Mouse (Mus musculus): ENCODE data around the gene Ssu2. TPM values are rescaled to one million over a fixed set of nuclear protein-coding genes. Genes with fewer than 3 reads are reported as not detected.

Ssu2 gene
- 0.20 TPM in 1 of 2 replicates, not detected in the other for polyA plus RNA-seq (2014; fragmentation: Nextera tagmentation; extraction: Ambion mirVana)

GRCm38 (mm10) chr6:112387947-112388346 is at the start of gene Ssu2:
Gene Ssu2, minus strand, starts transcription at chr6:112388023.
- Histone ChIP-seq H3K4me3 (replicated peaks; ENCODE audit: low read length) (no peak within 1 kb of the TSS), H3K9me3 (ENCODE audit: control insufficient read depth, low read length) (no peaks in the 10 kb centered on the region), H3K27ac (no peak within 1 kb of the TSS), H3K27me3 (ENCODE audit: control insufficient read depth, insufficient read depth, low read length) (no peaks in the 10 kb centered on the region), H3K4me1 (replicated peaks; ENCODE audit: control insufficient read depth, insufficient read depth, low read length) (no peaks in the 10 kb centered on the region), H3K4me2 (replicated peaks) (no peak within 1 kb of the TSS), H3K9ac (no peak within 1 kb of the TSS), H3K36me3 (replicated peaks; ENCODE audit: control insufficient read depth, insufficient read depth) (no peaks in the 10 kb centered on the region)
- DNase-seq (ENCODE audit: low spot score) (no peak), ATAC-seq (ENCODE audit: low FRiP score) (no peak)
- WGBS: 77% methylated on average over 9 of the region's 9 CpGs

- Histone ChIP-seq H3K4me3 (replicated peaks; ENCODE audit: low read length) (no peak overlapping the region), H3K4me1 (replicated peaks; ENCODE audit: control insufficient read depth, insufficient read depth, low read length) (no peaks in the 10 kb centered on the region), H3K9me3 (ENCODE audit: control insufficient read depth, low read length) (no peaks in the 10 kb centered on the region; the same call in 1 of the 2 replicates), H3K27ac (no peak overlapping the region), H3K4me2 (replicated peaks) (no peak overlapping the region), H3K36me3 (replicated peaks; ENCODE audit: control insufficient read depth, insufficient read depth) (no peaks in the 10 kb centered on the region), H3K27me3 (ENCODE audit: control insufficient read depth, insufficient read depth, low read length) (no peaks in the 10 kb centered on the region), H3K9ac (no peak overlapping the region)
- DNase-seq (ENCODE audit: low spot score): peak; percentile 21
- 76% methylated on average over 6 of the region's 6 CpGs for WGBS
- ATAC-seq (ENCODE audit: low FRiP score): no peak
Observed at GRCm38 (mm10) chr6:112426018-112426732, 38.4 kb upstream of the Ssu2 start.

- peak; percentile 14 for DNase-seq (ENCODE audit: low spot score)
- no peak overlapping the region for H3K4me3 ChIP-seq (replicated peaks; ENCODE audit: low read length)
- no peak for ATAC-seq (ENCODE audit: low FRiP score)
- no peaks in the 10 kb centered on the region for H3K27me3 ChIP-seq (ENCODE audit: control insufficient read depth, insufficient read depth, low read length)
- no peaks in the 10 kb centered on the region; the same call in 1 of the 2 replicates for H3K9me3 ChIP-seq (ENCODE audit: control insufficient read depth, low read length)
- WGBS: 82% methylated on average over 8 of the region's 8 CpGs
- H3K4me2 ChIP-seq (replicated peaks): no peak overlapping the region
- no peak overlapping the region for H3K9ac ChIP-seq
- H3K4me1 ChIP-seq (replicated peaks; ENCODE audit: control insufficient read depth, insufficient read depth, low read length): no peaks in the 10 kb centered on the region
- no peak overlapping the region for H3K27ac ChIP-seq
- no peaks in the 10 kb centered on the region for H3K36me3 ChIP-seq (replicated peaks; ENCODE audit: control insufficient read depth, insufficient read depth)
Observed at GRCm38 (mm10) chr6:112423746-112424501, 36.1 kb upstream of the Ssu2 start.

- no peak overlapping the region for H3K4me3 ChIP-seq (replicated peaks; ENCODE audit: low read length)
- DNase-seq (ENCODE audit: low spot score): no peak
Observed at GRCm38 (mm10) chr6:112420883-112421282, 33.1 kb upstream of the Ssu2 start.

GRCm38 (mm10) chr6:112419333-112419732 is 31.5 kb upstream of the Ssu2 start:
- WGBS: 83% methylated on average over 9 of the region's 9 CpGs

More at GRCm38 (mm10) chr6:112420883-112421282, 33.1 kb upstream of the Ssu2 start:
- no peak overlapping the region for H3K4me2 ChIP-seq (replicated peaks)
- H3K27me3 ChIP-seq (ENCODE audit: control insufficient read depth, insufficient read depth, low read length): no peaks in the 10 kb centered on the region
- H3K9ac ChIP-seq: no peak overlapping the region
- 93% methylated on average over 1 of the region's 1 CpGs for WGBS
- H3K27ac ChIP-seq: no peak overlapping the region
- no peaks in the 10 kb centered on the region for H3K4me1 ChIP-seq (replicated peaks; ENCODE audit: control insufficient read depth, insufficient read depth, low read length)
- ATAC-seq (ENCODE audit: low FRiP score): no peak
- no peaks in the 10 kb centered on the region for H3K36me3 ChIP-seq (replicated peaks; ENCODE audit: control insufficient read depth, insufficient read depth)
- no peaks in the 10 kb centered on the region; the same call in 1 of the 2 replicates for H3K9me3 ChIP-seq (ENCODE audit: control insufficient read depth, low read length)

GRCm38 (mm10) chr6:112404111-112404510 is 16.3 kb upstream of the Ssu2 start:
- no peak overlapping the region for H3K4me2 ChIP-seq (replicated peaks)
- 85% methylated on average over 5 of the region's 5 CpGs for WGBS
- DNase-seq (ENCODE audit: low spot score): no peak

More at GRCm38 (mm10) chr6:112419333-112419732, 31.5 kb upstream of the Ssu2 start:
- Histone ChIP-seq H3K4me2 (replicated peaks) (no peak overlapping the region), H3K4me3 (replicated peaks; ENCODE audit: low read length) (no peak overlapping the region), H3K36me3 (replicated peaks; ENCODE audit: control insufficient read depth, insufficient read depth) (no peaks in the 10 kb centered on the region), H3K9me3 (ENCODE audit: control insufficient read depth, low read length) (no peaks in the 10 kb centered on the region; the same call in 1 of the 2 replicates), H3K4me1 (replicated peaks; ENCODE audit: control insufficient read depth, insufficient read depth, low read length) (no peaks in the 10 kb centered on the region), H3K27me3 (ENCODE audit: control insufficient read depth, insufficient read depth, low read length) (no peaks in the 10 kb centered on the region), H3K9ac (no peak overlapping the region), H3K27ac (no peak overlapping the region)
- ATAC-seq (ENCODE audit: low FRiP score): no peak
- no peak for DNase-seq (ENCODE audit: low spot score)

GRCm38 (mm10) chr6:112401953-112402683 is 14.3 kb upstream of the Ssu2 start:
- H3K4me2 ChIP-seq (replicated peaks): no peak overlapping the region
- H3K4me3 ChIP-seq (replicated peaks; ENCODE audit: low read length): no peak overlapping the region
- DNase-seq (ENCODE audit: low spot score): peak; percentile 40
- H3K4me1 ChIP-seq (replicated peaks; ENCODE audit: control insufficient read depth, insufficient read depth, low read length): no peaks in the 10 kb centered on the region
- H3K27ac ChIP-seq: no peak overlapping the region
- H3K9ac ChIP-seq: no peak overlapping the region
- WGBS: 75% methylated on average over 12 of the region's 12 CpGs
- no peaks in the 10 kb centered on the region for H3K27me3 ChIP-seq (ENCODE audit: control insufficient read depth, insufficient read depth, low read length)
- no peaks in the 10 kb centered on the region for H3K36me3 ChIP-seq (replicated peaks; ENCODE audit: control insufficient read depth, insufficient read depth)
- peak; percentile 37; the same call in 1 of the 2 replicates for ATAC-seq (ENCODE audit: low FRiP score)
- no peaks in the 10 kb centered on the region for H3K9me3 ChIP-seq (ENCODE audit: control insufficient read depth, low read length)

More at GRCm38 (mm10) chr6:112404111-112404510, 16.3 kb upstream of the Ssu2 start:
- Histone ChIP-seq H3K27ac (no peak overlapping the region), H3K4me3 (replicated peaks; ENCODE audit: low read length) (no peak overlapping the region), H3K9me3 (ENCODE audit: control insufficient read depth, low read length) (no peaks in the 10 kb centered on the region), H3K9ac (no peak overlapping the region), H3K36me3 (replicated peaks; ENCODE audit: control insufficient read depth, insufficient read depth) (no peaks in the 10 kb centered on the region), H3K27me3 (ENCODE audit: control insufficient read depth, insufficient read depth, low read length) (no peaks in the 10 kb centered on the region), H3K4me1 (replicated peaks; ENCODE audit: control insufficient read depth, insufficient read depth, low read length) (no peaks in the 10 kb centered on the region)
- no peak for ATAC-seq (ENCODE audit: low FRiP score)

- DNase-seq (ENCODE audit: low spot score) (no peak), ATAC-seq (ENCODE audit: low FRiP score) (no peak)
- WGBS: 90% methylated on average over 3 of the region's 3 CpGs
- Histone ChIP-seq H3K4me1 (replicated peaks; ENCODE audit: control insufficient read depth, insufficient read depth, low read length) (no peaks in the 10 kb centered on the region), H3K27ac (no peak overlapping the region), H3K36me3 (replicated peaks; ENCODE audit: control insufficient read depth, insufficient read depth) (no peaks in the 10 kb centered on the region), H3K27me3 (ENCODE audit: control insufficient read depth, insufficient read depth, low read length) (no peaks in the 10 kb centered on the region), H3K9me3 (ENCODE audit: control insufficient read depth, low read length) (no peaks in the 10 kb centered on the region), H3K4me3 (replicated peaks; ENCODE audit: low read length) (no peak overlapping the region), H3K4me2 (replicated peaks) (no peak overlapping the region), H3K9ac (no peak overlapping the region)
Observed at GRCm38 (mm10) chr6:112397351-112397750, 9.5 kb upstream of the Ssu2 start.

GRCm38 (mm10) chr6:112396352-112396751 is 8.5 kb upstream of the Ssu2 start:
- Histone ChIP-seq H3K4me1 (replicated peaks; ENCODE audit: control insufficient read depth, insufficient read depth, low read length) (no peaks in the 10 kb centered on the region), H3K4me3 (replicated peaks; ENCODE audit: low read length) (no peak overlapping the region), H3K27ac (no peak overlapping the region), H3K36me3 (replicated peaks; ENCODE audit: control insufficient read depth, insufficient read depth) (no peaks in the 10 kb centered on the region), H3K4me2 (replicated peaks) (no peak overlapping the region), H3K9me3 (ENCODE audit: control insufficient read depth, low read length) (no peaks in the 10 kb centered on the region), H3K27me3 (ENCODE audit: control insufficient read depth, insufficient read depth, low read length) (no peaks in the 10 kb centered on the region), H3K9ac (no peak overlapping the region)
- 89% methylated on average over 3 of the region's 3 CpGs for WGBS
- DNase-seq (ENCODE audit: low spot score): no peak
- ATAC-seq (ENCODE audit: low FRiP score): no peak
